Mouse (Mus musculus) stomach, embryonic 15.5 days (tissue): ENCODE data around the gene Tmem239. TPM values are rescaled to one million over a fixed set of nuclear protein-coding genes. Genes with fewer than 3 reads are reported as not detected.

Experiments
- ATAC-seq: fragments of 200-750 bp; cut with Nextera tagmentation; 2 replicates; pipeline ENCODE4 v1.8.0; 2017; ENCODE audit warnings: low read depth, moderate number of reproducible peaks, moderate TSS enrichment; ENCODE audit not compliant: insufficient read depth, low FRiP score
- H3K27ac ChIP-seq: fragments of 300-500 bp; sonication (generic); 2 replicates; pipeline ENCODE4 v1.5.1; 2015; ENCODE audit warnings: mild to moderate bottlenecking, inconsistent platforms
- H3K27me3 ChIP-seq: fragments of 300-500 bp; sonication (generic); replicated peaks from 2 replicates; pipeline ENCODE4 v1.6.1; 2015; ENCODE audit warnings: inconsistent platforms
- H3K36me3 ChIP-seq: fragments of 300-500 bp; sonication (generic); 2 replicates; pipeline ENCODE4 v1.6.1; 2015; ENCODE audit warnings: inconsistent platforms
- H3K4me1 ChIP-seq: fragments of 300-500 bp; sonication (generic); 2 replicates; pipeline ENCODE4 v1.6.1; 2015; ENCODE audit warnings: inconsistent platforms
- H3K4me2 ChIP-seq: fragments of 300-500 bp; sonication (generic); 2 replicates; pipeline ENCODE4 v1.6.1; 2015; ENCODE audit warnings: mild to moderate bottlenecking, inconsistent platforms
- H3K4me3 ChIP-seq: fragments of 300-500 bp; sonication (generic); replicated peaks from 2 replicates; pipeline ENCODE4 v1.5.1; 2015; ENCODE audit warnings: inconsistent platforms
- H3K9ac ChIP-seq: fragments of 300-500 bp; sonication (generic); 2 replicates; pipeline ENCODE4 v1.6.1; 2015; ENCODE audit warnings: inconsistent platforms
- H3K9me3 ChIP-seq: fragments of 300-500 bp; sonication (generic); 2 replicates; pipeline ENCODE4 v1.6.1; 2016; ENCODE audit warnings: inconsistent platforms
- WGBS: fragments of 180-500 bp; shearing (Covaris S2); methylation state at CpG from one replicate; pipeline ENCODE4 v1.1.7; 2015; 5-methylcytosine and 5-hydroxymethylcytosine counted together
- polyA plus RNA-seq: library from polyadenylated mRNA; unstranded; fragments of >200 nt; fragmentation: Nextera tagmentation; extraction: Ambion mirVana; gene quantifications from 2 replicates; pipeline ENCODE4 v1.2.1, GENCODE M21; 2015

Gene Tmem239
- polyA plus RNA-seq, 1 experiment from 2014 or later, result not detected

GRCm38 (mm10) chr2:130390993-130391625, 15.2 kb upstream of the Tmem239 start:
- Histone ChIP-seq H3K27ac (no peak overlapping the region), H3K4me2 (no peak overlapping the region), H3K9ac (no peak overlapping the region), H3K9me3 (no peaks in the 10 kb centered on the region), H3K4me3 (no peak overlapping the region), H3K4me1 (no peaks in the 10 kb centered on the region), H3K36me3 (0 out of 2 replicates have a peak, but pooled peaks cover 3% of the 10 kb centered on the region), H3K27me3 (no peaks in the 10 kb centered on the region)
- no peak for ATAC-seq
- WGBS, result 75% methylated on average over 11 of the region's 11 CpGs

GRCm38 (mm10) chr2:130392836-130393235, 13.4 kb upstream of the Tmem239 start:
- Histone ChIP-seq H3K9me3 (no peaks in the 10 kb centered on the region), H3K4me2 (no peak overlapping the region), H3K27ac (no peak overlapping the region), H3K36me3 (0 out of 2 replicates have a peak, but pooled peaks cover 3% of the 10 kb centered on the region), H3K4me3 (no peak overlapping the region), H3K27me3 (no peaks in the 10 kb centered on the region), H3K4me1 (no peaks in the 10 kb centered on the region), H3K9ac (no peak overlapping the region)
- no peak for ATAC-seq
- 80% methylated on average over 3 of the region's 3 CpGs for WGBS

- H3K4me3 ChIP-seq, result no peak overlapping the region
- no peaks in the 10 kb centered on the region for H3K27me3 ChIP-seq
- H3K4me1 ChIP-seq, result no peaks in the 10 kb centered on the region
- H3K36me3 ChIP-seq, result 0 out of 2 replicates have a peak, but pooled peaks cover 3% of the 10 kb centered on the region
- ATAC-seq, result no peak
- H3K4me2 ChIP-seq, result no peak overlapping the region
- H3K9me3 ChIP-seq, result no peaks in the 10 kb centered on the region
- H3K27ac ChIP-seq, result no peak overlapping the region
- no peak overlapping the region for H3K9ac ChIP-seq
- 93% methylated on average over 11 of the region's 11 CpGs for WGBS
These were observed 10.6 kb upstream of the Tmem239 start for GRCm38 (mm10) chr2:130395696-130396095.

- Histone ChIP-seq H3K36me3 (0 out of 2 replicates have a peak, but pooled peaks cover 2% of the 10 kb centered on the region), H3K4me1 (no peaks in the 10 kb centered on the region), H3K9ac (peak within 1 kb of the TSS; percentile 47), H3K4me3 (peak within 1 kb of the TSS; percentile 57), H3K27ac (peak within 1 kb of the TSS; percentile 44; the same call in 1 of the 2 replicates), H3K9me3 (no peaks in the 10 kb centered on the region), H3K27me3 (no peaks in the 10 kb centered on the region), H3K4me2 (peak within 1 kb of the TSS; percentile 92)
- ATAC-seq, result peak; percentile 75
- under 1% methylated on average over 35 of the region's 53 CpGs for WGBS
These were observed 8.9 kb upstream of the Tmem239 start, which contains the start of gene Cpxm1 for GRCm38 (mm10) chr2:130397186-130397985. Gene Cpxm1 (minus strand): TSS chr2:130397574.

- Histone ChIP-seq H3K27me3 (no peaks in the 10 kb centered on the region), H3K27ac (no peak overlapping the region), H3K4me1 (no peaks in the 10 kb centered on the region), H3K4me2 (peak overlapping the region; percentile 92), H3K9me3 (no peaks in the 10 kb centered on the region), H3K4me3 (peak overlapping the region; percentile 57), H3K36me3 (no peaks in the 10 kb centered on the region), H3K9ac (no peak overlapping the region)
- ATAC-seq, result no peak
- WGBS, result 15% methylated on average over 14 of the region's 14 CpGs
These were observed 8.2 kb upstream of the Tmem239 start for GRCm38 (mm10) chr2:130398091-130398490.

- H3K36me3 ChIP-seq, result no peaks in the 10 kb centered on the region
- no peak for ATAC-seq
- H3K9me3 ChIP-seq, result no peaks in the 10 kb centered on the region
- H3K27ac ChIP-seq, result no peak overlapping the region
- H3K27me3 ChIP-seq, result no peaks in the 10 kb centered on the region
- 85% methylated on average over 1 of the region's 1 CpGs for WGBS
- no peak overlapping the region for H3K4me2 ChIP-seq
- H3K4me3 ChIP-seq, result no peak overlapping the region
- no peak overlapping the region for H3K9ac ChIP-seq
- no peaks in the 10 kb centered on the region for H3K4me1 ChIP-seq
These were observed 6.2 kb upstream of the Tmem239 start for GRCm38 (mm10) chr2:130400046-130400445.

- no peaks in the 10 kb centered on the region for H3K36me3 ChIP-seq
- H3K27me3 ChIP-seq, result 0 out of 2 replicates have a peak, but pooled peaks cover 3% of the 10 kb centered on the region
- no peak overlapping the region for H3K9ac ChIP-seq
- H3K4me2 ChIP-seq, result no peak overlapping the region
- no peaks in the 10 kb centered on the region for H3K9me3 ChIP-seq
- H3K27ac ChIP-seq, result no peak overlapping the region
- no peak overlapping the region for H3K4me3 ChIP-seq
- whole genome bisulfite sequencing, result 67% methylated on average over 4 of the region's 4 CpGs
- H3K4me1 ChIP-seq, result no peaks in the 10 kb centered on the region
- ATAC-seq, result no peak
These were observed 4.4 kb upstream of the Tmem239 start for GRCm38 (mm10) chr2:130401891-130402290.

- no peaks in the 10 kb centered on the region for H3K4me1 ChIP-seq
- no peak within 1 kb of the TSS for H3K4me3 ChIP-seq
- 84% methylated on average over 1 of the region's 1 CpGs for WGBS
- no peak within 1 kb of the TSS for H3K27ac ChIP-seq
- H3K36me3 ChIP-seq, result no peaks in the 10 kb centered on the region
- H3K9ac ChIP-seq, result no peak within 1 kb of the TSS
- H3K27me3 ChIP-seq, result 0 out of 2 replicates have a peak, but pooled peaks cover 3% of the 10 kb centered on the region
- H3K4me2 ChIP-seq, result no peak within 1 kb of the TSS
- no peaks in the 10 kb centered on the region for H3K9me3 ChIP-seq
- no peak for ATAC-seq
These were observed 1.3 kb upstream of the Tmem239 start, which contains the start of the genes Gm28372 and 1700020A23Rik for GRCm38 (mm10) chr2:130404939-130405338. Gene Gm28372 (plus strand): TSS chr2:130405239. Gene 1700020A23Rik (plus strand): TSS chr2:130405259.

- Histone ChIP-seq H3K27ac (no peak overlapping the region), H3K4me2 (no peak overlapping the region), H3K36me3 (no peaks in the 10 kb centered on the region), H3K4me3 (no peak overlapping the region), H3K27me3 (0 out of 2 replicates have a peak, but pooled peaks cover 3% of the 10 kb centered on the region), H3K9ac (no peak overlapping the region), H3K9me3 (no peaks in the 10 kb centered on the region), H3K4me1 (no peaks in the 10 kb centered on the region)
- WGBS, result 14% methylated on average over 6 of the region's 6 CpGs
- ATAC-seq, result no peak
These were observed 1.9 kb downstream of the Tmem239 start for GRCm38 (mm10) chr2:130408194-130408593.

- Histone ChIP-seq H3K9me3 (no peaks in the 10 kb centered on the region), H3K4me2 (no peak overlapping the region), H3K36me3 (no peaks in the 10 kb centered on the region), H3K4me3 (no peak overlapping the region), H3K27ac (no peak overlapping the region), H3K9ac (no peak overlapping the region), H3K27me3 (0 out of 2 replicates have a peak, but pooled peaks cover under 1% of the 10 kb centered on the region), H3K4me1 (no peaks in the 10 kb centered on the region)
- ATAC-seq, result peak; percentile 68
- WGBS, result 38% methylated on average over 16 of the region's 16 CpGs
These were observed 5.5 kb downstream of the Tmem239 start for GRCm38 (mm10) chr2:130411558-130412495.

GRCm38 (mm10) chr2:130412775-130413174, 6.5 kb downstream of the Tmem239 start:
- H3K4me1 ChIP-seq, result no peaks in the 10 kb centered on the region
- H3K9ac ChIP-seq, result no peak overlapping the region
- H3K4me3 ChIP-seq, result no peak overlapping the region
- no peaks in the 10 kb centered on the region for H3K9me3 ChIP-seq
- no peak overlapping the region for H3K4me2 ChIP-seq
- no peak overlapping the region for H3K27ac ChIP-seq
- WGBS, result 74% methylated on average over 3 of the region's 3 CpGs
- no peaks in the 10 kb centered on the region for H3K27me3 ChIP-seq
- no peak for ATAC-seq
- no peaks in the 10 kb centered on the region for H3K36me3 ChIP-seq
